Mouse (Mus musculus) bone marrow macrophage, adult 2 months (primary cell): ENCODE data around the gene Psma2.

ENCODE experiments used
- CTCF ChIP-seq: IDR thresholded peaks from 2 replicates; pipeline ENCODE4 v1.5.1; 2012; ENCODE audit warnings: low read depth, mild to moderate bottlenecking, low read length, moderate library complexity
- POLR2A ChIP-seq: IDR thresholded peaks from 2 replicates; pipeline ENCODE4 v1.6.1; 2012; ENCODE audit warnings: mild to moderate bottlenecking, low read depth, low read length, borderline replicate concordance

- no peak for TF ChIP-seq POLR2A
- no peak for TF ChIP-seq CTCF
These were observed 10.3 kb upstream of the Psma2 start for GRCm38 (mm10) chr13:14602744-14603143.
